ENCODE assay signal across 20 mouse cellular contexts in genomic region chr4:56961320-56961925, GRCm38 (mm10). TPM values are rescaled to one million over a fixed set of nuclear protein-coding genes. Genes with fewer than 3 reads are reported as not detected.
DNase-seq lines count a peak whose midpoint lies in the region; ATAC-seq and TF ChIP-seq lines count a peak whose summit lies in the region.
"Had no signal": no experiment of that assay in that cellular context is flagged by ENCODE, and none has a peak within 500 bp of the region (broad histone marks: within the 10 kb centered on the region; RNA-seq: fewer than 3 reads in every experiment).

No protein-coding gene starts in this region.

- H3K9me3 ChIP-seq in heart, embryonic 11.5 days (replicated peaks; ENCODE audit: control insufficient read depth, low read length), result no peaks in the 10 kb centered on the region
- H3K9me3 ChIP-seq: embryonic facial prominence, embryonic 12.5 days; hindbrain, embryonic 10.5 days; midbrain, embryonic 13.5 days; neural tube, embryonic 13.5 days had no signal

- H3K36me3 ChIP-seq in heart, adult 2 months (ENCODE audit: control insufficient read depth, insufficient read depth, low read length), result peaks cover 6% of the 10 kb centered on the region
- no peaks in the 10 kb centered on the region for H3K36me3 ChIP-seq in heart, embryonic 11.5 days (ENCODE audit: control insufficient read depth, insufficient read depth, low read length)
- H3K36me3 ChIP-seq in kidney, adult 2 months (ENCODE audit: control insufficient read depth, insufficient read depth, low read length), result no peaks in the 10 kb centered on the region
- H3K36me3 ChIP-seq: embryonic facial prominence, embryonic 12.5 days; hindbrain, embryonic 10.5 days had no signal

- TF ChIP-seq POLR2A in heart, adult 2 months (IDR thresholded peaks at IDR 0.05; ENCODE audit: insufficient read depth, low read depth, low read length), result no peak
- no peak for TF ChIP-seq POLR2A in kidney, adult 2 months (IDR thresholded peaks at IDR 0.05; ENCODE audit: low read depth, low read length)

- DNase-seq in heart, adult 2 months, result peak; percentile 42 to 60
- peak; percentile 67 for DNase-seq in kidney, adult 2 months
- DNase-seq in kidney, postnatal 4 days, result no peak
- peak; percentile 49 for DNase-seq in gonadal fat pad, adult 2 months (ENCODE audit: low read depth)
- peak; percentile 46 to 48 for DNase-seq in kidney, postnatal 36 days
- DNase-seq in Muller cell, postnatal 12 days (ENCODE audit: inconsistent ontology term), result no peak
- no peak for DNase-seq in gastrocnemius, postnatal 10 days
- DNase-seq: cerebellum, adult 9-11 months; lung, postnatal 10 days; thymus, postnatal 36 days had no signal

- TF ChIP-seq EP300 in heart, adult 2 months (IDR thresholded peaks at IDR 0.05; ENCODE audit: insufficient read depth, low read depth, low read length), result no peak

- WGBS in heart, adult 2 months, result 40% methylated on average over 12 of the region's 12 CpGs
- 72% methylated on average over 12 of the region's 12 CpGs for WGBS in heart, embryonic 11.5 days (ENCODE audit: insufficient replicate concordance)
- WGBS in kidney, adult 2 months, result 67% methylated on average over 12 of the region's 12 CpGs

- H3K9ac ChIP-seq in heart, adult 2 months (ENCODE audit: low read depth, low read length), result no peak overlapping the region
- no peak overlapping the region for H3K9ac ChIP-seq in heart, embryonic 11.5 days (ENCODE audit: low read depth, low read length)
- H3K9ac ChIP-seq: embryonic facial prominence, embryonic 12.5 days; midbrain, embryonic 13.5 days; neural tube, embryonic 13.5 days had no signal

- no peak overlapping the region for H3K4me3 ChIP-seq in heart, adult 2 months
- H3K4me3 ChIP-seq in heart, embryonic 11.5 days (ENCODE audit: low read depth, low read length), result no peak overlapping the region
- no peak overlapping the region for H3K4me3 ChIP-seq in kidney, adult 2 months (ENCODE audit: insufficient read depth, low read depth, low read length)
- H3K4me3 ChIP-seq: embryonic facial prominence, embryonic 12.5 days; erythroblast, embryonic 14.5 days; hindbrain, embryonic 10.5 days; midbrain, embryonic 13.5 days; neural tube, embryonic 13.5 days had no signal

- no peak for TF ChIP-seq CTCF in heart, adult 2 months (IDR thresholded peaks at IDR 0.05)
- no peak for TF ChIP-seq CTCF in kidney, adult 2 months (conservative IDR thresholded peaks at IDR 0.05; ENCODE audit: insufficient read depth, insufficient read length, low read depth, low read length)

- ATAC-seq in heart, embryonic 11.5 days (replicated peaks; ENCODE audit: insufficient number of reproducible peaks, low FRiP score, low TSS enrichment), result no peak
- ATAC-seq: forebrain, embryonic 16.5 days; midbrain, embryonic 13.5 days had no signal

- no peaks in the 10 kb centered on the region for H3K27me3 ChIP-seq in heart, adult 2 months (ENCODE audit: control insufficient read depth, insufficient read depth, low read length)
- no peaks in the 10 kb centered on the region for H3K27me3 ChIP-seq in heart, embryonic 11.5 days (ENCODE audit: control insufficient read depth, insufficient read depth, low read length)
- H3K27me3 ChIP-seq in kidney, adult 2 months (replicated peaks; ENCODE audit: control insufficient read depth, insufficient read depth, low read length), result no peaks in the 10 kb centered on the region
- H3K27me3 ChIP-seq: CH12.LX; embryonic facial prominence, embryonic 12.5 days; midbrain, embryonic 13.5 days; neural tube, embryonic 13.5 days had no signal

- H3K4me1 ChIP-seq in heart, adult 2 months (ENCODE audit: control insufficient read depth, insufficient read depth, low read length), result peaks cover 6% of the 10 kb centered on the region
- peaks cover 5% of the 10 kb centered on the region for H3K4me1 ChIP-seq in heart, embryonic 11.5 days (ENCODE audit: control insufficient read depth, insufficient read depth, low read length)
- H3K4me1 ChIP-seq in kidney, adult 2 months (ENCODE audit: control insufficient read depth, insufficient read depth, low read length), result no peaks in the 10 kb centered on the region
- H3K4me1 ChIP-seq: embryonic facial prominence, embryonic 12.5 days; midbrain, embryonic 13.5 days; neural tube, embryonic 13.5 days had no signal

- H3K79me2 ChIP-seq in heart, adult 2 months (replicated peaks; ENCODE audit: control insufficient read depth, insufficient read depth, low read length), result no peaks in the 10 kb centered on the region

- peak overlapping the region; percentile 65 for H3K27ac ChIP-seq in heart, adult 2 months
- no peak overlapping the region for H3K27ac ChIP-seq in heart, embryonic 11.5 days (ENCODE audit: low read depth, low read length)
- no peak overlapping the region for H3K27ac ChIP-seq in kidney, adult 2 months (ENCODE audit: insufficient read depth, low read depth, low read length)
- H3K27ac ChIP-seq: embryonic facial prominence, embryonic 12.5 days; hindbrain, embryonic 10.5 days; midbrain, embryonic 13.5 days; neural tube, embryonic 13.5 days had no signal

- no peak overlapping the region for H3K4me2 ChIP-seq in heart, embryonic 11.5 days
- H3K4me2 ChIP-seq: embryonic facial prominence, embryonic 12.5 days; midbrain, embryonic 13.5 days; neural tube, embryonic 13.5 days had no signal

- intact Hi-C loops in heart, adult 2 months (cut with DNase I), result no loop called here

RNA-seq across cellular contexts. Expression of gene Tmem245, which starts 14.2 kb away (rescaled TPM):
- total RNA-seq in heart, adult 2 months (2021), result 10 to 100 TPM; 66.3 to 77.3 TPM
- 24.0 and 42.0 TPM in 2 replicates for polyA plus RNA-seq in heart, adult 2 months (2012; rRNA removed)
- 9.7 and 12.1 TPM in 2 replicates for polyA plus RNA-seq in heart, embryonic 11.5 days (2014; fragmentation: Nextera tagmentation; extraction: Ambion mirVana)
- polyA plus RNA-seq in kidney, adult 2 months (2012; rRNA removed), result 13.8 and 15.2 TPM in 2 replicates
- 18.6 and 19.8 TPM in 2 replicates for polyA plus RNA-seq in gonadal fat pad, adult 2 months (2012; rRNA removed)
- 10 to 100 TPM; 22.7 to 23.9 TPM for total RNA-seq in gastrocnemius, postnatal 10 days (2021)

RNA-seq across cellular contexts. Expression of gene Frrs1l, which starts 28.8 kb away (rescaled TPM):
- under 1 TPM; 0.03 to 0.05 TPM for total RNA-seq in heart, adult 2 months (2021)
- 0.06 and 0.09 TPM in 2 replicates for polyA plus RNA-seq in heart, adult 2 months (2012; rRNA removed)
- polyA plus RNA-seq in heart, embryonic 11.5 days (2014; fragmentation: Nextera tagmentation; extraction: Ambion mirVana), result 0.08 and 0.14 TPM in 2 replicates
- polyA plus RNA-seq in kidney, adult 2 months (2012; rRNA removed), result 0.02 and 0.03 TPM in 2 replicates
- polyA plus RNA-seq in gonadal fat pad, adult 2 months (2012; rRNA removed), result 0.04 TPM in 1 of 2 replicates, not detected in the other
- total RNA-seq in gastrocnemius, postnatal 10 days (2021), result under 1 TPM; 0.12 to 0.34 TPM
- total RNA-seq: CH12.LX; megakaryocyte, adult 5-6 weeks; MEL had no signal
- polyA plus RNA-seq: erythroblast, embryonic 14.5 days had no signal

Comparison
In these comparisons a context has a peak if more than half of its experiments do, and no peak if none do; other contexts are left out.
1. DNase-seq: peak in heart, adult 2 months (2 of 2), kidney, adult 2 months (single experiment), gonadal fat pad, adult 2 months (single experiment) and kidney, postnatal 36 days (2 of 2); none in kidney, postnatal 4 days (0 of 2), Muller cell, postnatal 12 days (single experiment) and gastrocnemius, postnatal 10 days (single experiment).